Mouse (Mus musculus) kidney, postnatal 36 days (tissue): ENCODE measurements around the gene Slc16a4.
"Not testable (repeated sequence)": the region's sequence is repeated elsewhere in the genome, so short reads cannot be mapped to it uniquely, and the experiment has no call there.

ENCODE experiments used
- DNase-seq, 2 experiments: peaks; one replicate each; pipeline ENCODE4 v3.0.0; 2021 to 2022; ENCODE audit warnings: mixed read lengths in 2 of 2

Slc16a4 gene

DNA sequence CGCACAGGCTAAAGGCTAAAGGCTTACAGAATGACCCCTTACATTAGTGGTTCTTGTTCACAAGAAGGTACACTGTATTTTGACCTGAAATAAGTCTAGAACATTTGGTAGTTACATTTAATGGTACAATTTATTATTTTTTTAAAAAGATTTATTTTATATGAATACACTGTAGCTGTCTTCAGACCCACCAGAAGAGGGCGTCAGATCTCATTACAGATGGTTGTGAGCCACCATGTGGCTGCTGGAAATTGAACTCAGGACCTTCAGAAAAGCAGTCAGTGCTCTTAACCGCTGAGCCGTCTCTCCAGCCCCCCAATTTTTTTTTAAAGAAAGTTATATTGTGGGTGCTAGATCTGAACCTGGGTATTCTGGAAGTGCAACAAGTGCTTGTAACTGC is 5.9 kb downstream of the Slc16a4 start:
- DNase-seq, result not testable (repeated sequence)

DNA sequence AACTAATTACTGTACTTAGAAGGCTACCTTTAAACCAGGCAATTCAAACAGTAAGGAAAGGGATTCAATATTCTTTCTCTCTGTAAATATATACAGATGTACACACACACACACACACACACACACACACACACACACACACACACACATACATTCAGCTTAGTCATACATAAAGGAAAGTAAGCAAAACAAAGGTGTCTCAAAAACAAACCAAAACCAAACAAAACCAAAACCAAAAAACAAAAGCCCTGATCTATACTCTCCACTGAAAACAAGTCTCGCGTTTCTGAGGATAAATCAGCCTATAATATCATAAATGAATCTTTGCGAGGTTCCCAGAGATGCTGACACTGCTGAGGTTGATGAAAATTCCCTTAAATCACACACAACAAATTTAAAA is 26.3 kb downstream of the Slc16a4 start:
- no peak for DNase-seq

GRCm38 (mm10) chr3:107321141-107321540 is 30.1 kb downstream of the Slc16a4 start:
- no peak for DNase-seq

GRCm38 (mm10) chr3:107321776-107322175 is 30.7 kb downstream of the Slc16a4 start:
- DNase-seq, result peak; percentile 38 to 54

DNA sequence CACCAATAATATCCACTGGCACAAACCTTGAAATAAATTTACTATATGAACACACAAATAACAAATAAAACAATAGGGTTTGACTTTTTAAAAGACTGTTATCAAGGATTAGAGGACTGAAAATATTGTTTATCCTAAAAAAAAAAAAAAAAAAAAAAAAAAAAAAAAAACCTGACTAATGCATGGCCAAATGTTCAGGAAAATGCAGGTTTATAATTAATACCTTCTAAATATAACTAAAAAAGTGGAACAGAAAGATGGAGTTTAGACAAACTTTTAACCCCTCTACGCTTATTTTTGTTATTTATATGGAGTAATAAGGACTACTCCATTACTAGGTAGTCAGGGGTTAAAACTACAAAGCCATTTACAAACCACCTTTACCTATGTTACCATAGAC is 35.4 kb downstream of the Slc16a4 start:
- DNase-seq, result no peak

DNA sequence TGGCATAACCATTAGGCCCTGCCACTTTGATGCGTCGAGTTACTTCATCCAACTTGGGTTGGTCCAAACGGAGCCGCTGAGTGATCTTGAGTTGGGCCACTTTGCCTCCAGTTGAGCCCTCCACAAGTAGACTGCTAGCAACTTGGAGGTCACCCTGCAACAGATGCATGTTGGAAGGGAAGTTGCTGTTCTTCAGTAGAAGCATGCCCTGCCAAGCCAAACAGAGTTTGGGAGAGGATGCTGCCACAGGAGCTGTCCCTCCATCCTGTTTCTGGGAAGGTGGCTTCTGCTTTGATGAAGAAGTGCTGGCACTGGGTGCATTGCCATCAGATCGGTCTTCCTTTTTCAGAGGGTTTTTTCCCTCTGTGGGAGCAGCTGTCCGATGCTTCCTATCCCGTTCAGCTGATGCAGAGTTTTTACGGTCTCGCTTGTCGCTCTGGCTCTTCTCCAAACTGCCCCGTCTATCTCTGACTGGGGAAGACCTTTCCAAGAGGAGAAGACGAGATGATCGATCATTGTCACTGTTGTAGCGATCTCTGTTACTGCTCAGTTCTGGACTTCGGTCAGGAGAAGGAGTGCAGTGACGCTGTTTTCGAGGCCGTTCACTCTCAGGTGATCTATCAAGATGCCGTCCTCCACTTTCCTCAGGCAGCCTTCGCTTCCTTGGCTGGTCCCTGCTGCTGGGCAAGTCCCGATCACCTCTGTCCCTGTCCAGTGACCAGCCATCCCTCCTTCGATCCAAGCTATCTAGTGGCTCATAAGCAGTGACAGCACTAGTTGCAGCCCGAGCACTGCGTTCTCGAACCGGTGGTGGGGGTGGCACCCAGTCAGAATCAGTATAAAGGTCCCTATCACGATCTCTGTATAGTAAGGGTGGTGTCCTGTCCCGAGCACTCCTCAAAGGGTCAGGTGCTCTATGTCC is 39.7 kb downstream of the Slc16a4 start:
- peak; percentile 19 to 51 for DNase-seq

DNA sequence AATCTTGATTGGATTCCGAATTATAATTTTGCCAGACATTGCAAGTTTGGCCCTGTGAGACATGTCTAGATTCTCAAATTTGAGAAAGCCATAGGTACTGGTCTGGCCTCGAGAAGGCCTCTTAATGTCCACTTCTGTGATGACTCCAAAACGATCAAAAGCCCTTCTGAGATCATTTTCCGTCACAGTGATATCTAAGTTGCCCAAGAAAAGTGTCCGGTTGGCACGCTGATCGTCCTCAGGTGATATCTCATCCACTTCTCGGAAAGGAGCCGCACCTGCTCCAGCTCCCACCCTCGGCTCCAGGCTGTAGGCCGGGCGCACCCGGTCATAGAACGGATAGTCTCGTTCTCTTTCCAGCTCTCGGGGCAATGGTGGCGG is 40.7 kb downstream of the Slc16a4 start:
- DNase-seq, result no peak

GRCm38 (mm10) chr3:107332127-107332959 is 41.3 kb downstream of the Slc16a4 start:
- peak; percentile 78 to 80 for DNase-seq

DNA sequence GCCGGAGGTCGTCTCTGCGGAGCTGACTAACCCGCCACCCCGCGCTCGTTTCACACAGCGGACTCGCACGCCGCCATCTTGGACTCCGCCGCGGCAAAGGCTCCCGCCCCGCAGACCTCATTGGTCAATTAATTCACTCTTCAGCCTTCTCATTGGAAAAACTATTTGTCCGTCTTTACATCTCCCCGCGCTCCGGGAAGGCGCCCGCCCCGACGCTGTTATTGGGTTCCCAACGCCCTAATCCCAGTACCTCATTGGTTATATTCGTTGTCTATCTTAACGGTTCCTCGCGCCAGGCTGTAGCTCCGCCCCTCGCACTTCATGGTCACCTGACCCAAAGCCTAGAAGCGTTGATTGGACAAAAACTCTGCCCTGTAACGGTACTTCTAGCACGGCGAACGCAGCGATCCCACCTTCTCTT is 41.9 kb downstream of the Slc16a4 start:
- DNase-seq, result peak; percentile 94 to 99

DNA sequence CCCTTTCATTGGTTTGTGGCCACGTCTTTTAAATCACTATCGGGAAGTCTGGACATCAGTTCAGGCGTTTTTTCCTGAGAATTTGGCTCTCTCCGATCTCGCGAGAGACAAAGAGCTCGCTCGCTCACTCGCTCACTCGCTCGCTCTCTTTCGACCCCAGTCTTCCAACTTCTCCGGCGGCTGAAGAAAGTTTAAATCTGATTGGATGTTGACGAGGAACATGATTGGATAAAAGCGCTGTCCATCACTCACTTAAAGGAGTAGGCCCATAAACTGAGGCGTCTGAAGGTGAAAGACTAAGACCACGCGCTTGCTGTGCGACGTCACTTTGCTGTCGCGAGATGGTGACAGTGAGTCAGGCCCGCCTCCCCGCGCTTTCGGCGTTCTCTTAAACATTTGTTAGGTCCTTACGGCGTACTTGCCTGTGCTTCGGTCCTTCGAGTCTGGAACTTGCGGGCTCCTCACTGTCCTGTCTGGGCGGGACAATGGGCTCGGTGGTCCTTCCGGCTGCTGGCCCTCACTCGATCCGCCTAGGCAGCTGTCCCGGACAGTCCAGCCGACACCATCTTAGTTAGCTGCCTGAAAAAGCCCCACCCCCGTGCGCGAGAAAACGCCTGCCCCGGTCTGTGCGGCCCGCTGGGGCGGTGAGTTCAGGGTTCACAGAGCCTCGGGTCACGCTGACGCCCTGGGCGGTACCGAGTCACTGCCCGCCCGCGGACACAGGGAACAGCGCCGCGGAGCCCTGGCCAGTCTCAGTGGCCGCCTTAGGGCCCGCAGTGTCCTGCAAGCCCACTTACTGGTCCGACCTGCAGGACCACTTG is 42.6 kb downstream of the Slc16a4 start, which contains the start of gene Rbm15:
Rbm15 (minus strand) TSS at position 293 of the 821 bp plus-strand sequence.
- peak; percentile 97 to 99 for DNase-seq

DNA sequence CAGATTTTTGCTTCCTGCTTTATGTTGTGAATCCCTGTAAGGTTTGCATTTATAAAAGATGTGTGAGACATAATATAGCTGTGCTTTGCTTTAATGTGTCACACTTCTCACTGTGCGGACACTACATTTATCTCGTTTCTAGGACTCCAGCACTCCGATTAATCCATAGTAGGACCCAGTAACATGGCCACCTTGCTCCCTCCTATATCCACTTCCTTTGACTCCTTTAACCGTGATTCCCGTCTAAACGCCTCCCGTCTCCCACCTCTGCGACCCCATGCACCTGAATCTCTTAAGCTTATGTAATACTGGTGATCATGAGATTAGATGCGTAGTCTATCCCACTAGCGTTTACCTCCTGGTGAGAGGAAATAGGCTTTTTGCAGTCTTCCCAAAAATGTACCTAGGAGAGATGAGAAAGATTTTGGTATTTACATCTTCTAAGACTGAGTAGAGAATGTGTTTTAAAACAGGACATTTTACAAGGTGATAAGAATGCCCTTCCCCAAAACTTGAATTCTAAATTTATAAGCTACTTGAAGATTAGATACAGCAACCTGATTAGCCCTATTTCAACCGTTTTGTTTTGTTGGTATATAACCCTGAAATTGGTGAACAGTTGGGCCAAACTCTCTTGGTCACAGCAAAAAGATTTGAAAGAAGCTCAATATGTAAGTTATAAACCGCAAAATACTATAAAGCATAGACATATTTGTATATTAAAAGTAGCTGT is 43.3 kb downstream of the Slc16a4 start:
- DNase-seq, result no peak

DNA sequence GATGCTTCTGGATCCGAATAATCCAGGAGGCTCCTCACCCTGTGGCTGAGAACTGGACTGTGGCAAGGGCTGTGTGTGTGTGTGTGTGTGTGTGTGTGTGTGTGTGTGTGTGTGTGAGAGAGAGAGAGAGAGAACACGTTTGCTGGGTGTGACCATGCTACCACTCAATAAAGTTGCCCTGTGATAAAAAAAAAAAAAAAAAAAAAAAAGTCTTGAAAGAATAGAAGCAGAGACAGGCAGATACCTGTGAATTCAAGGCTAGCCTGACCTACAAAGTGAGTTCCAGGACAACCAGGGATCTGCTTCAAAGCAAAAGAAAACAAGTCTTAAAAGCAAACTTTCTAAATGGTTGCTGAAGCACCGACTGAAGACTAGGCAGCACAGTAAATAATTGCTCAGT is 52.9 kb downstream of the Slc16a4 start:
- no peak for DNase-seq

GRCm38 (mm10) chr3:107345033-107345725 is 54.1 kb downstream of the Slc16a4 start:
- no peak for DNase-seq

DNA sequence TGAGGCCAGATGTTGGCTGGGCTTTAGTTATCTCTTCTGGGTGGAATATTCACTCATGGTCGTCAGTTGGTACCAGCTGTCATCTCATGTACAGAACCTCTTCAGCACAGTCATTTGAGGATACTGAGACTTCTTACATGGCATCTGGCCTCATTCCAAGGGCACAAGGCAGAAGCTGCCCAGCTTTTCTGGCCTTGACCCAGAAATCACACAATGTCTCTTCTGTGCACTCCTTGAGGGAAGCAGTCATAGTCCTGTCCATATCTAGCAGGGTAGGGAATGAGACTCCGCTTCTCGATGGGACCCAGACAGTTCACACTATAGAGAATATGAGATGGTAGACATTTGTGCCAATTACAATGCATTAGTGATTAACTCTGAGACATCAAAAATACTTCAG is 58.0 kb downstream of the Slc16a4 start:
- DNase-seq, result peak; percentile 24 to 29

DNA sequence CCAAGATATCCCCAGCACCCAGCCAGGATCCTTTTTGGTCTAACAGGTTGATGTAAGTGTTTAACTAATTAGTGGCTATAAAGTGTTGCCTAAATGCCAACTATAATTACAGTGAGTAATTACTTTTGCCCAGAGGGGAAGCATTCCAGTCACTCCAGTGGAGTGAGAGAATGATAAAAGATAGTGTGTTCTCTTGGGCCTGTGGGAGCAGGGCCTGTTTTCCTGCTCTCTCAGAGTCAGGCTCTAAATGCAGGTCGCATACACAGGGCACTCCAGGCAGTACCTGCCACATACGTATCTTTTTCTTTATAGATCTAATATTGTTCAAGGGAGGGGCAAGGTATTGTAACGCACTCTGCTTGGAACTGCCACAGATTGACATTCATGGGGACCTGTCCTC is 60.7 kb downstream of the Slc16a4 start:
- DNase-seq, result no peak

GRCm38 (mm10) chr3:107355618-107356260 is 64.7 kb downstream of the Slc16a4 start:
- no peak for DNase-seq

- peak; percentile 79 to 87 for DNase-seq
Observed at GRCm38 (mm10) chr3:107356964-107357441, 66.0 kb downstream of the Slc16a4 start.

DNA sequence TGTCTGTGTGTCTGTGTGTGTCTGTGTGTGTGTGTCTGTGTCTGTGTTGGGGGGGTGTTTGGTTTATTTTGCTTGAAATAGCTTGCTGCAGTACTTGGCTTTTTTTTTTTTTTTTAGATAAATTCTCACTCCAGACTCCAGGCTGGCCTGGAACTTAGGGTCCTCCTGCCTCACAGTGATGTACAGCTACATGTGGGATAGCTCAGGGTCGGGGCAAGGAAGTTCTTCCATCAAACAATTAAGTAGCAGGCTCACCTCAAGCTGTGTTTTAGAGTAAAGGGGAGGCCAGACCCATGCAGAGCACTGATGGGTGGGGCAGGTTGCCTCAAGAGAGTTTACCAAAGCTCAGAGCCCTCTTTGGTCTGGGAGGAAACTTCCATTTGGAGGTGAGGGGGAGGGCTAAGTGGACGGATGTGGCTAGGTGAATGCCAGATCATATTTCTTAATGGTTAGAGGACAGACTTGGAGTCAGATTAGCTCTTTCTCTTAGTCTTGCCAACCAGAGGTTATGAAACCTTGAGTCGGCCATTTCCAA is 66.7 kb downstream of the Slc16a4 start:
- DNase-seq, result no peak

DNA sequence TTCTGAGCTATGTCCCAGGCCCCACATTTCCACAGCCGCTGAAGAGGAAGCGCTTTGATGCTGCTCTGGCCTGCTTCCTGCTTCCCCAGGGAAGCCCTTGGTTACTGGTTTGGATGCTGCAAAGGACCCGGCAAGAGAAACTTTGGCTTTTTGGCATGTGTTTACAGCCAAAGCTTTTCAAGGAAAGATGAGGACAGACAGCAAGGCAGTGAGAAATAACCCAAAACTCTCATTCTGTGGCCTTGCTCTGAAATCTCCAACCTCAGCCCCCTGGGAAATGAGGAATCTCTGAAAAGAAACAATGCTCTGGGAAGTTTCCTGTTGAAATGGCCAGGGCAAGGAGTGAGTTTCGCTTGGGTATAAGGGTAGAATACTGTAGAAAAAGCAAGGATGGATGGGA is 69.3 kb downstream of the Slc16a4 start:
- no peak for DNase-seq
